Mouse (Mus musculus) E14TG2a.4 (cell line): ENCODE measurements around the gene Clptm1.

ENCODE experiments used
- H3K27me3 ChIP-seq: 2 replicates; pipeline ENCODE4 v1.6.1; 2014; ENCODE audit warnings: low read length, control low read depth; ENCODE audit not compliant: insufficient read depth
- H3K36me3 ChIP-seq: 2 replicates; pipeline ENCODE4 v1.6.1; 2014; ENCODE audit warnings: low read length, control low read depth; ENCODE audit not compliant: insufficient read depth
- H3K4me1 ChIP-seq: replicated peaks from 2 replicates; pipeline ENCODE4 v1.6.1; 2014; ENCODE audit warnings: low read depth, low read length, control low read depth
- H3K4me3 ChIP-seq: replicated peaks from 2 replicates; pipeline ENCODE4 v1.5.1; 2014; ENCODE audit warnings: mild to moderate bottlenecking, low read length
- H3K9me3 ChIP-seq: 2 replicates; pipeline ENCODE4 v1.6.1; 2014; ENCODE audit warnings: low read length, control low read depth
- CTCF ChIP-seq: conservative IDR thresholded peaks from 2 replicates; pipeline ENCODE4 v1.5.1; 2014; ENCODE audit warnings: low read length
- NANOG ChIP-seq: IDR thresholded peaks from 2 replicates; pipeline ENCODE4 v1.6.1; 2014; ENCODE audit warnings: borderline replicate concordance, low read length, mixed read lengths
- POU5F1 ChIP-seq: IDR thresholded peaks from 2 replicates; pipeline ENCODE4 v1.6.1; 2014; ENCODE audit warnings: low read length, borderline replicate concordance

Clptm1 gene

DNA sequence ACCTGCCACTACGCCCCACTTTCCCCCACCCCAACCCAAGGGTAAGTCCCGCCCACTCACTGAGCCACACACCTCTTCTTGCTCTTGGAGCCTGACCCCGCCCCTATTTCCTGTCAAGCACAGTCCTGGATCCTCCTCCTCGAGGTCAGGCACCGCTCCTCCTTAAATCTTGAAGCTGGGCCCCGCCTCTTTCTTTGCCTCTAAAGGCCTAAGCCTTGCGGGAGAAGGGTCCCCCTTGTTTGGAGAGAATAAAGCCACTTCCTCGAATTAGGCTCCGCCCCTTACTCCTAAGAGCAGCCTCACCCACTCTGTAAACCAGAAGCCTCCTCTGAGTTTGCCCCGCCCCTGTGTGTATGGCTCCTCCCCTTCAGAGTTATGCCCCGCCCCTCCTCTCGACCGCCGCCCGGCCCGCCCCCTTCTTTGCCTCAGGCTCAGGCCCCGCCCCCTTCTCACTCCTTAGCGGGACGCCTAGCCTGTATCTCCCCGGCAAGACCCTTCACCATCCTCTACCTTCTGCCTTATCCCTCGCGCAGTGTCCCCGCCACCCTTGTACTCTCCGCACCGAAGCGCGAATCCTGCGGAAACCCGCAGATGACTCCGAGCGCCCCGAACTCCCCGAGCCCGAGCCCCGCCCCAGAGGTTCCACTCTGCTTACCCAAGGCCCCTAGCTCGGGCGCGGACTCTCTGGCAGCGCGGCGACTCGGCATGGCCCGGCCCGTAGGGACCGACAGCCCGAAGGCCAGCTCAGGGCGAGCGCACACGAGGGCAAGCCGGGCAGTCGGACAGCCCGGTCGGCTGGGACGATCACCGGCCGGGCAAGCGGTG, 36.1 kb downstream of the Clptm1 start:
- peak overlapping the region; percentile 100 for H3K4me3 ChIP-seq

DNA sequence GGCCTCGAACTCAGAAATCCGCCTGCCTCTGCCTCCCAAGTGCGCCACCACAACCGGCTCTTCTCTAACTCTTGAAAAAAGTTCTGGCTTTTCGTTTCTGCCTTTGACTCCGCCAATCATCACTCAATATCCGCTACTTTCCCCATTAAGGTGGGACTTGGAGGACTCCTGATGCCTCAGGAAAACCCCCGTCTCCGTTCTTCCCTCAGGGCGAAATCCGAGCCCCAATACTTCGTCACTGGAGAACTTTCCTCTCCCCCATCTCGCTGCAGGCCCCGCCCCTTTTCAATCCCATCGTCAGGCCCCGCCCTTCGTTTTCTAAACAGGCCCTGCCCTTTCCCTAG, 36.7 kb downstream of the Clptm1 start:
- Histone ChIP-seq H3K4me1 (peaks cover 57% of the 10 kb centered on the region), H3K36me3 (peaks cover 15% of the 10 kb centered on the region), H3K9me3 (no peaks in the 10 kb centered on the region), H3K4me3 (peak overlapping the region; percentile 72), H3K27me3 (no peaks in the 10 kb centered on the region)
- TF ChIP-seq POU5F1 (no peak), NANOG (no peak), CTCF (no peak)

More for the DNA sequence above, 36.1 kb downstream of the Clptm1 start:
- TF ChIP-seq CTCF (no peak), NANOG (no peak)
- no peaks in the 10 kb centered on the region for H3K9me3 ChIP-seq
- no peaks in the 10 kb centered on the region for H3K27me3 ChIP-seq
- H3K4me1 ChIP-seq = peaks cover 57% of the 10 kb centered on the region
- peaks cover 21% of the 10 kb centered on the region for H3K36me3 ChIP-seq

DNA sequence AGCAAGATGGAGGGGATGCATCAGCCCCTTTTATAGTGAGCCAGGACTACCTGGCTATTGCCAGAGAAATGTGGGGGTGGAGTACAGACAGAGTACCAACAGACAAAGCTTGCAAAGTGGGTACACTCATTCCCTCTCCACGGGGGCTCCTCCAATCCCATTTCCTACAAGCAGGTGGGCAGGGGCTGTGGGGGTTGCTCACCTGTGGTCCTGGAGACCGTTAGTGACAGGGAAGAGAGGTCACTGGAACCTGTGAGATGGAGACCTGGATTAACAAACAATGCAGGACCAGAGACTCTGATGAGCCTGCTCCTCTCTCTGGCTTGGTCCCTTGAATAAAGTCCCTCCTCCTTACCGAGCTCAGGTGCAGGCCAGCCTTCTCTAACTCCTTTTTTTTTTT, 37.1 kb downstream of the Clptm1 start:
- no peak for TF ChIP-seq CTCF
- H3K4me3 ChIP-seq = peak overlapping the region; percentile 72
- H3K9me3 ChIP-seq = no peaks in the 10 kb centered on the region
- peaks cover 14% of the 10 kb centered on the region for H3K36me3 ChIP-seq
- H3K27me3 ChIP-seq = no peaks in the 10 kb centered on the region
- peaks cover 60% of the 10 kb centered on the region for H3K4me1 ChIP-seq

DNA sequence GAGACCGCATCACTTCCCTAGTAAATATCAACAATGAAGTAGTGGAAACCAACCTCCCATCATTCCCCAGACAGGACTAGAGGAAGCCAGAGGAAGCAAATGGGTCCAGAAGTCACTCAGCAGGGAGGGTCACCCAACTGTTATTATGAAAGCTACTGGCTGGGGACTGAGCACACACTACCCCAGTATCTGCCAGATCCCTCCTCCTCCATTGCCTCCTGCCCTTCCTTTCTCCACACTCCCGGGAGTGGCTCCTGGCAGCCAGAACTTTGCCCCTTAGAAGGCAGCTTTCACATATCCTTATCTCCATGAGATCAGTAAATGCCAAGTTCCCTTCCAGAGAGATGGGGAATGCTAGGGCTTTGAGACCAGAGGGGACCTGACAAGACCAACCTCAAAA, 41.4 kb downstream of the Clptm1 start:
- Histone ChIP-seq H3K4me1 (peaks cover 75% of the 10 kb centered on the region), H3K27me3 (no peaks in the 10 kb centered on the region), H3K36me3 (0 out of 2 replicates have a peak, but pooled peaks cover 7% of the 10 kb centered on the region), H3K9me3 (peaks cover 8% of the 10 kb centered on the region), H3K4me3 (0 out of 2 replicates have a peak overlapping the region, but pooled peaks have one; percentile 29)
- TF ChIP-seq CTCF (no peak), NANOG (no peak)

DNA sequence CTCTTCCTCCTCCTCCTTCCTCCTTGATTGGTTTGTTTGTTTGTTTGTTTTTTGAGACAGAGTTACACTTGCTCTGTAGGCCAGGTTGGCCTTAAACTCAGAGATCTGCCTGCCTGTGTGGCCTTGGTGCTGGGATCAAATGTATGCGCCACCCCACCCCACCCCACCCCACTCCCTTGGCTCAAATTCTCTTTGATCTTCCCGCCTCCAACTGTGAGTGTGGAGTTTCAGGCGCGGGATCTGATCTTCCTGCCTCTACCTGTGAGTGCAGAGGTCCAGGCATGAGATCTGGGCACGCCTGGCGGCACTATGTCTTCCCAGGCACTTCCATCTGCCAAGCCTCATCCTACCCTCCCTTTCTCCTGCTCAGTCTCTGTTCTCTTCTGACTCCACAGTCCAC, 42.6 kb downstream of the Clptm1 start:
- no peak for TF ChIP-seq CTCF
- peaks cover 81% of the 10 kb centered on the region for H3K4me1 ChIP-seq
- 0 out of 2 replicates have a peak overlapping the region, but pooled peaks have one; percentile 29 for H3K4me3 ChIP-seq
- H3K27me3 ChIP-seq = no peaks in the 10 kb centered on the region
- peaks cover 8% of the 10 kb centered on the region for H3K9me3 ChIP-seq
- H3K36me3 ChIP-seq = peaks cover 13% of the 10 kb centered on the region

DNA sequence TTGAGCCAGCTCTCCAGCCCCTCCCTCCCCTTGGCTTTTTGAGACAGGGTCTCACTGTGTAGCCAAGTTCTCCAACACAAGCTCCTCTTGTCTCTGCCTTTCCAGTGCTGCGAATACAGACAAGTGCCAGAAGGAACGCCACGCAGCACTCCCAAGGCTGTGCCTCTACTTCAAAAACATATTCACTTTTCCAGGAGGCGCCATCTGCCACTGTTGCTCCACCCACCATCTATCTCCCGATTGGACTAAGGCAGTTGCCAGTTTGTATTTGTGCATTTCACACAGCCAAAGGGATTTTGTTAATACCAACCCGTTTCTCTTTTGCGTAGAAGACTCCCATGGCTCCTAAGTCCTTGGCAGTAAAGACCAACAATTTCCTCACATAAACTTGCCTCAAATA, 44.0 kb downstream of the Clptm1 start:
- Histone ChIP-seq H3K4me3 (no peak overlapping the region), H3K9me3 (peaks cover 8% of the 10 kb centered on the region), H3K36me3 (peaks cover 25% of the 10 kb centered on the region), H3K27me3 (no peaks in the 10 kb centered on the region), H3K4me1 (peaks cover 67% of the 10 kb centered on the region)
- no peak for TF ChIP-seq CTCF
- no peak for TF ChIP-seq POU5F1
- TF ChIP-seq NANOG = no peak

DNA sequence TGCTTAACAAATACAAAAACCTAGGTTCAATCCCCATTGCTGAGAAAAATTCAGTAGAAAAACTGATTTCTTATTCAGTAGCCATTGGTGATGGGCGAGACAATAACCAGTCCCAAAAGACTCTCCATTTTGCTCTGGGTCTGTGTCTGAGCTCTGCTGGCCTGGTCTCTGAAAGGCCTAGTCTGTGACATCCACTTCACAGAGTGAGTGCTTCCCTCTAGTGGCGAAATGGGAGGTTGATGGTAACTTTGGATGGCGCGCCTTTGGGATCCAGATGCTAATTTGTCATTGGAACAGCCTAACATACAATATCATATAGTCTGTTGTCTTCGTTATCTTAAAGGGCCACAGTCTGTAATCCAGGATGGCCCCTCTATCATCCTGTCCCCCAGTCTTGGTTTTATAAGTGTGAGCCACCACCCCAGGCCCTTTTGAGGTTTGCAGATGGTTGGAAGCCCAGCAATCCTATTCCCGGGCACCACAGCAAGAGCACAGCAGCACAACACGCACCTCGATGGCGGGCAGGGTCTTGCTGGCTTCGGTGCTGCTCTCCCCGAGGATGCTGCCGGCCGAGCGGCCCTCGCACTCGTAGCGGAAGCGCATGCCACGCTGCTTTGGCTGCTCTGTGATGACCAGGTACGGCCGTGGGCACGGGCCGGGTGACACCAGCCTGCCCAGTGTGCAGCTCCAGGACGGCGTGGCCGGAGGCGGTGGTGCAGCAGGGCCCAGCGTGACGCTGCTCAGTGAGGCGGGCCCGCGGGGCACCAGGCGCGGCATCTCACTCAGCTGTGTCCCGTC, 45.6 kb downstream of the Clptm1 start:
- Histone ChIP-seq H3K36me3 (peaks cover 41% of the 10 kb centered on the region), H3K4me1 (peaks cover 58% of the 10 kb centered on the region), H3K27me3 (no peaks in the 10 kb centered on the region), H3K4me3 (peak overlapping the region; percentile 78), H3K9me3 (peaks cover 8% of the 10 kb centered on the region)
- TF ChIP-seq CTCF (peak; percentile 77), NANOG (no peak)

DNA sequence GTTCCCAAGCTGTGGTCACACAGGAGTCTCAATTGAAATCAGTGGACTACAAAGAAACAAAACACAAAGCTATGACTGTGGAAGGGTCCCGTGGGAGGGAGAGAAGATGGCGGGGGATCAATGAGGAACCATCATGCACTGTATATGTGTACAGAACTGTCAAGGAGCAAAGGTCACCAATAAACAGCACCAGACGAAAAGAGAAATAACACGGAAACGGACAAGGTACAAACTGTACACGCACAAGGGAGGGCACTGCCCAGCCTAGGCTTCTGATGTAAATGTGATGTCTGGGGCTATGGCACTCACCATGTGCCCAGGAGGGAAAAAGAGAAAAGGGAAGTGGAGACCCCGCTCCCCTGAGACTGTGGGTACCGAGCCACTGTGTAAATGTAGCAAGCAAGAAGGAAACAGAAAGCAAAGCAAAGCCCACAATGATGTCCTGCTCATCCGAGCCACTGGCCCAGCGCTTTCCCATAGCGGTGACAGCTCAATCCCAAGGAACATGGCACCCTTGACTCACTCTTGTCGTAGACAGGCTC, 49.7 kb downstream of the Clptm1 start:
- Histone ChIP-seq H3K4me1 (peaks cover 47% of the 10 kb centered on the region), H3K27me3 (no peaks in the 10 kb centered on the region), H3K36me3 (peaks cover 62% of the 10 kb centered on the region), H3K4me3 (no peak overlapping the region), H3K9me3 (peaks cover 4% of the 10 kb centered on the region; the same call in 1 of the 2 replicates)
- TF ChIP-seq CTCF (no peak), POU5F1 (no peak), NANOG (no peak)

DNA sequence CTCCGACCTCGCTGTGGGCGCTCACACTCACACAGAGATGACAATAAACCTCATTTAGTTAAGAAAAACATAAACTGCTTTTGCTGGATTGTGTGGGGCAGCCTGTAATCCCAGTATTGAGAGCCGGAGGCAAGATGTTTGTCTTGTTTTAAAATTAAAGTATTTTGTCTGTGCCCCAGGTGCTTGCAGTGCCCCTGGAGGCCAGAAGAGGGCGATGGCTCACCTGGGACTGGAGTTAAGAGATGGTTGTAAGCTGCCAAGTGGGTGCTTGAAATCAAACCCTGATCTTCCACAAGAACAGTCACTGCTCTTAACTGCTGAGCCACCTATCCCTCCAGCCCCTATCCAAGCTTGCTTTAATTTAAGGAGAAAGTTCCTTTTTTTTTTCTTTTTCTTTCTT, 53.9 kb downstream of the Clptm1 start:
- Histone ChIP-seq H3K4me1 (peaks cover 51% of the 10 kb centered on the region), H3K36me3 (peaks cover 59% of the 10 kb centered on the region), H3K9me3 (peaks cover 4% of the 10 kb centered on the region; the same call in 1 of the 2 replicates), H3K4me3 (no peak overlapping the region), H3K27me3 (no peaks in the 10 kb centered on the region)
- TF ChIP-seq POU5F1 (no peak), NANOG (no peak), CTCF (peak; percentile 69)
